Mouse (Mus musculus): ENCODE measurements around the gene Il10ra.

DNA sequence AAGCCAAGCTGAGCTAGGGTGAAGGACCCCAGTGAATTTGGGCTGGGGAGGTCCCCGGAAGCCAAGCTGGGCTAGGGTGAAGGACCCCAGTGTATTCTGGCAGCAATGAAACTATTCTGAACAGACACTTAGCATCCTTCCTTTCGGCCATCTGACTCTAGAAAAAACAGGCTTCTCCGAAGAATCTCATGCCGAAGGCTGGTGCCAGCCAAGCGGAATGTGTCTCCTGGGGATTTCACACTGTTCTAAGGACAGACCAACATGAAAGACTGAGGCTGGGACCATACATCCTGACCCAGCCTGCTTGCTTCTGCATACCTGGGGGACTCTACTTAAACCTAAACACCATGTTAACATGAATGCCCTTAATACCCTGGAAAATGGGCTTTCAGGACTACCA, 7.1 kb downstream of the Il10ra start:
- TF ChIP-seq CTCF (IDR thresholded peaks at IDR 0.05; ENCODE audit: control insufficient read depth, insufficient read depth, insufficient replicate concordance, low read depth, low read length) (no peak), POLR2A (IDR thresholded peaks at IDR 0.05; ENCODE audit: control insufficient read depth, low read depth, low read length) (no peak)

Data from testis, adult 2 months (tissue).